Mouse (Mus musculus): ENCODE measurements at regions not wholly inside any gene's neighbourhood (a gene's known extent, or its start where the extent isn't known, plus 50 kb on each side); places are given as distances from the start of the nearest gene placed in this dataset.

DNA sequence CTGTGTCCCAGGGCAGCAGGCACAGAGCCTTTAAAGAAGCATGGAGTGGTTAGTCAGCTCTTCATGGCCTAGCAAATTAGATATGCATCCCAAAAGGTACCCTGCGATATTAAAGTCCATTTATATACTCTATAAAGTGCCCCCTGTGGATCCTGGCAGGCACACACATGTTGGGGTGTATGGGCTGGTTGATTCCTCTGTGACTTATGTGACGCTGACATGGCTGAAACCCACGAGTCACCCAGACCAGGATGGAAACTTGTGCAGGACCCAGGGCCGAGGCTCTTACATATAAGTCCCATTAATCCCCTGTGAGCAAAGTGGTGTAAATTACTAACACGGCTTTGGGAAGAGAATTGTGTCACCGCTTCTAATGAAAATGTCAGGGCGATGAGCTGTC lies 155.2 kb upstream of the Pgrmc2 start:
- ATAC-seq (ENCODE audit: insufficient number of reproducible peaks, insufficient read depth, low FRiP score, low TSS enrichment) = no peak
- no peaks in the 10 kb centered on the region for H3K9me3 ChIP-seq
- H3K27me3 ChIP-seq = 0 out of 2 replicates have a peak, but pooled peaks cover 4% of the 10 kb centered on the region
- WGBS = 78% methylated on average over 7 of the region's 7 CpGs
- H3K4me1 ChIP-seq = no peaks in the 10 kb centered on the region; the same call in 1 of the 2 replicates
- H3K9ac ChIP-seq = no peak overlapping the region
- no peaks in the 10 kb centered on the region for H3K36me3 ChIP-seq
- H3K4me2 ChIP-seq (replicated peaks) = no peak overlapping the region
- no peak overlapping the region for H3K27ac ChIP-seq
- no peak overlapping the region for H3K4me3 ChIP-seq

DNA sequence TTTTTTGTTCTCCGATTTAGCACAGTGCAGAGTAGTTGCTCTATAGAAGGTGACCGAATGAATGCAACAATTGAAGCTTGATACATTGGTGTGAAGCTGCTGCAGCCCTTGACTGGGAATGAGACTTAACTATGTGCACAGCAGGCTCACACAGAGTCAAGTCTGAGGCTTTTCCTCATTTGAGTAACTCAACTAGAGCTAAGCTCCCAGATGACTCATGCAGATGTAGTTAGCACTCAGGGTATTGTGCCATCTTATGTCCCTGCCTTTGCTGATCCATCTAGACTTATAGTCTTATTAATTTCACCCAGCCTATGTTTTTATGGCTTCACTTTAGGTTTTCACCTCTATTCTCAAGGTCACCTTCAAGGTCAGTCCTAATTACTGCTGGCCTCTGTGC lies 152.8 kb upstream of the Pgrmc2 start:
- Histone ChIP-seq H3K27ac (no peak overlapping the region), H3K27me3 (0 out of 2 replicates have a peak, but pooled peaks cover 4% of the 10 kb centered on the region), H3K4me1 (no peaks in the 10 kb centered on the region), H3K4me3 (no peak overlapping the region), H3K9me3 (no peaks in the 10 kb centered on the region), H3K9ac (no peak overlapping the region), H3K4me2 (replicated peaks) (no peak overlapping the region), H3K36me3 (no peaks in the 10 kb centered on the region)
- WGBS = 96% methylated on average over 2 of the region's 2 CpGs
- ATAC-seq (ENCODE audit: insufficient number of reproducible peaks, insufficient read depth, low FRiP score, low TSS enrichment) = no peak

DNA sequence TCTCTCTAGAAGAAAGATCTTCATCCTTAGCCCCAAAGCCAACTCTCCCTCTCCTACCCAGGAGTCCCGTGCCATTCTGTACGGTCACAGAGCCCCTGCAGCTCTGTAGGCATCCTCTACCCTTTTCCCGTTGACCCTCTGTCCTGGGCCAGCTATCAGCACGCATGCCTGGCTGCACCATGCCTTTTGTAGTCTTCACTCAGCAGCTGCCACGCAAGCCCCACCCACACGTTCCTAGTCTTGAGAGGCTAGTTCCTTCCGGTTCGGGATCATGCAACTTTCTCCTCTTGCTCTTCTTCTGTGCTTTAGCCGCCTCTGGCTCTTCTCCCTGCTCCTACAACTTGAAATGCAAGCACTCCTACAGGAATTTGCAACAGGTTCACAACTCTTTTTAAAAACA lies 152.1 kb upstream of the Pgrmc2 start:
- H3K4me3 ChIP-seq = no peak overlapping the region
- H3K4me2 ChIP-seq (replicated peaks) = no peak overlapping the region
- H3K36me3 ChIP-seq = no peaks in the 10 kb centered on the region
- H3K9ac ChIP-seq = no peak overlapping the region
- no peaks in the 10 kb centered on the region for H3K4me1 ChIP-seq
- no peaks in the 10 kb centered on the region for H3K9me3 ChIP-seq
- no peak overlapping the region for H3K27ac ChIP-seq
- no peak for ATAC-seq (ENCODE audit: insufficient number of reproducible peaks, insufficient read depth, low FRiP score, low TSS enrichment)
- WGBS = 75% methylated on average over 9 of the region's 9 CpGs
- 0 out of 2 replicates have a peak, but pooled peaks cover 4% of the 10 kb centered on the region for H3K27me3 ChIP-seq

DNA sequence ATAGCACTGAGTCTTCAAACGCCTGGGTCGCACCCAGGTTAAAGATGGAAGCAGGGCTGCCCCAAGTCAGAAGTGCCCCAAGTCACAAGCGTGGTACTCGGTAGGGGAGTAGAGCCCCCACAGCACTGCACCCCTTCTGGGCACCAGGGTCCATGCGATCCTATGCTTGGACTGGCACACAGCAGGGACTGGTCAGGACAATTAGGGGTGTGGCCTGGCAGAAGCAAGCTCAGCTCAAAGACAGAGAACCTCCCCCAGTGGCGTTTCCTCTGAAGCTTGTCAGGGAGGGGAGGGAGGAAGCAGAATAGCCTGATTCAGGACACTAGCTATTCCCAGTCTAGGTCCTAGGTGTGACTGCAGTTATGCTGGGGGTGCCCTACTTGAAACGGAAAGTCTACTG lies 151.3 kb upstream of the Pgrmc2 start:
- ATAC-seq (ENCODE audit: insufficient number of reproducible peaks, insufficient read depth, low FRiP score, low TSS enrichment) = no peak
- 70% methylated on average over 7 of the region's 7 CpGs for WGBS
- Histone ChIP-seq H3K4me3 (no peak overlapping the region), H3K27me3 (0 out of 2 replicates have a peak, but pooled peaks cover 4% of the 10 kb centered on the region), H3K4me1 (no peaks in the 10 kb centered on the region), H3K27ac (no peak overlapping the region), H3K36me3 (no peaks in the 10 kb centered on the region), H3K9me3 (no peaks in the 10 kb centered on the region), H3K4me2 (replicated peaks) (no peak overlapping the region), H3K9ac (no peak overlapping the region)

DNA sequence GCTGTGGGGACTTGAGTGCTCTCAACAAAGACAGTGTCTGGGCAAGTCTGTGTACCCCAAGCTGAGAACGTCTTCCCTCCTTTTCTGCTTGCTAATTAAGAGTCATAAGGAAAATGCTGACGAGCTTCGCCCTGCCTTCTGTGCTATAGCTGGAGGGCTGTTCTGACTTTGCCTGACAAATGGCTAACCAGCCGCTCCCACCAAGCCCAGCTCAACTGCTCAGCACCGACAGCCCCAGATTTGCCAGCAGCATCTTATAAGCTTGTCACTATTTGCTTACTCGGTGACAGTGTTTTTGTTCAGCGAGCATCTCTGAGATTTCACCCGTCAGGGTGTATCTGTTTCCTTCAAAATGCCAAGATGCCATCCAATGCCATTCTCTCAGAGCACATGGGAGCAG lies 150.6 kb upstream of the Pgrmc2 start:
- ATAC-seq (ENCODE audit: insufficient number of reproducible peaks, insufficient read depth, low FRiP score, low TSS enrichment) = no peak
- 86% methylated on average over 8 of the region's 8 CpGs for WGBS

DNA sequence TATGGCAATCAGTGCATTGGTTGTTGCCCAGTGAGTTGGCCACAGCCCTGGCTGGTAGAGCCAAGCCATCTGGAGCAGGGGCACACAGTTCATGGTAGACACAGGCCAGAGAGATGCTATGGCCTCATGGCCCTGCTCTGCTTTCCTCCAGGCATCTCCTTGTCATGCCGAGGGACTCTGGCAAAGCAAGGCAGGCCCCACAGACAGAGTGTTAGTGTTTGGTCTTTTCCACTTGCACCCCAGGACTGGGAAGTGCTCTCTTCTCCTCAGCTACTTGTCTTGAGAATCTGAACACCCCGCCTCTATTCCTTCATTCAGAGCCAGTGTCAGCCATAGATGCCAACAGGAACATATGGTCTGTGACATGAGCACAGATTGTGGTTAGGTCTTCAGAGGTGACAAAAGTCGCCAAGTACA lies 148.1 kb upstream of the Pgrmc2 start:
- Histone ChIP-seq H3K4me3 (no peak overlapping the region), H3K27ac (no peak overlapping the region), H3K9me3 (no peaks in the 10 kb centered on the region), H3K9ac (no peak overlapping the region), H3K36me3 (no peaks in the 10 kb centered on the region), H3K27me3 (no peaks in the 10 kb centered on the region), H3K4me1 (peaks cover 6% of the 10 kb centered on the region; the same call in 1 of the 2 replicates), H3K4me2 (replicated peaks) (no peak overlapping the region)
- WGBS = 90% methylated on average over 3 of the region's 3 CpGs
- ATAC-seq (ENCODE audit: insufficient number of reproducible peaks, insufficient read depth, low FRiP score, low TSS enrichment) = no peak

More for the DNA sequence above, 150.6 kb upstream of the Pgrmc2 start:
- Histone ChIP-seq H3K4me1 (peaks cover 5% of the 10 kb centered on the region; the same call in 1 of the 2 replicates), H3K36me3 (no peaks in the 10 kb centered on the region), H3K27me3 (0 out of 2 replicates have a peak, but pooled peaks cover 2% of the 10 kb centered on the region), H3K9me3 (no peaks in the 10 kb centered on the region), H3K4me2 (replicated peaks) (no peak overlapping the region), H3K4me3 (no peak overlapping the region), H3K27ac (no peak overlapping the region), H3K9ac (no peak overlapping the region)

DNA sequence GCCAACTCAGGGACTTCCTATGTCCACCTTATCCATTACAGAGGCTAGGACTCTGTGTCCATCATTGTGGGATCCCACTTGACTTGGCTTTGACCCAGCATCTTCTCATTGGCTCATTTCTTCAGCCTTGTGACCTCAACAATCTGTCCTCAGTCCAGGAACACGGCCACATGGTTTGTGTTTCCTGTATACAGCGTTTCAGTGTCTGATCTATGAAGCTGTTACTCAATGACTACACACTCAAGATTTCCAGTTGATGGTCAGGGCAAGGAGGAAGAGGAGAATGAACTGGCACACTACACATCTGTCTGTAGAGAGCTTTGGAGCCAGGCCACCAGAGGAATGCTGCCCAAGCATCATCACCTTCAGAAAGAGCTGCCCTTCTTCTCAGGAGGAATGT lies 146.6 kb upstream of the Pgrmc2 start:
- WGBS = 74% methylated on average over 2 of the region's 2 CpGs
- no peaks in the 10 kb centered on the region for H3K36me3 ChIP-seq
- peaks cover 6% of the 10 kb centered on the region; the same call in 1 of the 2 replicates for H3K4me1 ChIP-seq
- H3K9ac ChIP-seq = no peak overlapping the region
- no peaks in the 10 kb centered on the region for H3K27me3 ChIP-seq
- no peak for ATAC-seq (ENCODE audit: insufficient number of reproducible peaks, insufficient read depth, low FRiP score, low TSS enrichment)
- H3K9me3 ChIP-seq = no peaks in the 10 kb centered on the region
- no peak overlapping the region for H3K4me2 ChIP-seq (replicated peaks)
- H3K4me3 ChIP-seq = no peak overlapping the region
- no peak overlapping the region for H3K27ac ChIP-seq

DNA sequence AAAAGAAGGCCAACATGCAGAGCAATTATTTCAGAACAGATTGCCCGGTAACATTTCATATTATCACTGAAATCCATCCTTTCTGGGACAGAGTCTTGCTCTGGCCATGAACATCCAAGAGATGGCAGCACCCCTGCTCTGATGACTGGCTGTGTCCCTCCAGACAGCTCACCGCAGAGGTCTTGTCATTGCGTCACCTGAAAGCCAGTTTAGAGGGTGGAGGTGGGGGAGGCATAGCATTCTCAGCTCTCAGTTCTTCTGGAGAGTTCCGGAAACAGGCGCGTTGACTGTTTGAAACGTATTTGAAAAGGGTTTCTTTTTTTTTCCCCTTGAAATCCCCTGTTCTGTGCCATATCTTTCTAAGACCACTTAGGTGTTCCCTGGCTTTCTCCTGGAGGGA lies 145.7 kb upstream of the Pgrmc2 start:
- Histone ChIP-seq H3K9me3 (no peaks in the 10 kb centered on the region), H3K4me3 (no peak overlapping the region), H3K4me2 (replicated peaks) (no peak overlapping the region), H3K27ac (no peak overlapping the region), H3K27me3 (no peaks in the 10 kb centered on the region), H3K9ac (no peak overlapping the region), H3K36me3 (no peaks in the 10 kb centered on the region), H3K4me1 (peaks cover 6% of the 10 kb centered on the region; the same call in 1 of the 2 replicates)
- WGBS = 20% methylated on average over 7 of the region's 7 CpGs
- peak; percentile 69; the same call in 1 of the 2 replicates for ATAC-seq (ENCODE audit: insufficient number of reproducible peaks, insufficient read depth, low FRiP score, low TSS enrichment)

DNA sequence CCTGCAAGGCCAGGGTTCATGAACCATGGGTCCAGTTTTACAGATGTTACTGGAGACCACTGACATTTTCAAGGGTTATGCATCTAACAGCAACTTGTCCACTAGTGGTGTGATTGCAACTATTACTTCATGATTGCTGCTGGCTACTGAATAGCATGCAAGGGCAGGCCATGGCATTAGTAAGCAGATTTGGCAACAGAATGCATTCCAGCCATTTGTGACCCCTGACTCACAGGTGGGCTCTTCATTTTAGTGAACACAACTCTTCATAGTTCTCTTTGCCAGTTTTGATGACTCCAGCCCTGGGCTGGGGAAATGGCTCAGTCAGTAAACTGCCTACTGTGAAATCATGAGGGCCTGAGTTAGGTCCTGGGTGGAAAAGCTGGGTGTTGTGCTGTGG lies 137.9 kb upstream of the Pgrmc2 start:
- Histone ChIP-seq H3K27me3 (no peaks in the 10 kb centered on the region), H3K27ac (no peak overlapping the region), H3K4me2 (replicated peaks) (no peak overlapping the region), H3K4me3 (no peak overlapping the region), H3K36me3 (no peaks in the 10 kb centered on the region), H3K9me3 (no peaks in the 10 kb centered on the region), H3K9ac (no peak overlapping the region), H3K4me1 (no peaks in the 10 kb centered on the region)
- ATAC-seq (ENCODE audit: insufficient number of reproducible peaks, insufficient read depth, low FRiP score, low TSS enrichment) = no peak

DNA sequence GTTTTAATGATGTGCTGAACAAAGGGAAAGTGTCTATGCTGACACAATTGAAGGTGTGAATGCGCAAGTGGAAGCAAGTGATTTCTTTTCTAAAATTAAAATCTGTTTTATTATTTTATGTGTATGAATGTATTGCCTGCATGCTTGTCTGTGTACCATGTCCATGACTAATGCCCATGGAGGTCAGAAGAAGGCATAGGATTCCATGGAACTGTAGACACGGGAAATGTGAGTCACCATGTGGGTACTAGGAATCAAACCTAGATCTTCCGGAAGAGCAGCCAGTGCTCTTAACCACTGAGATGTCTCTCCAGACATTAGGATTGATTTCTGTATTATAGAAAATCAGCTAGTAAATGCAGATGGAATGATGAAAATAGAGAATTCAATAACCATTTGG lies 134.9 kb upstream of the Pgrmc2 start:
- Histone ChIP-seq H3K4me1 (no peaks in the 10 kb centered on the region), H3K27me3 (no peaks in the 10 kb centered on the region), H3K9ac (no peak overlapping the region), H3K4me3 (no peak overlapping the region), H3K9me3 (no peaks in the 10 kb centered on the region), H3K4me2 (replicated peaks) (no peak overlapping the region), H3K36me3 (no peaks in the 10 kb centered on the region), H3K27ac (no peak overlapping the region)
- WGBS = 93% methylated on average over 3 of the region's 3 CpGs
- no peak for ATAC-seq (ENCODE audit: insufficient number of reproducible peaks, insufficient read depth, low FRiP score, low TSS enrichment)

DNA sequence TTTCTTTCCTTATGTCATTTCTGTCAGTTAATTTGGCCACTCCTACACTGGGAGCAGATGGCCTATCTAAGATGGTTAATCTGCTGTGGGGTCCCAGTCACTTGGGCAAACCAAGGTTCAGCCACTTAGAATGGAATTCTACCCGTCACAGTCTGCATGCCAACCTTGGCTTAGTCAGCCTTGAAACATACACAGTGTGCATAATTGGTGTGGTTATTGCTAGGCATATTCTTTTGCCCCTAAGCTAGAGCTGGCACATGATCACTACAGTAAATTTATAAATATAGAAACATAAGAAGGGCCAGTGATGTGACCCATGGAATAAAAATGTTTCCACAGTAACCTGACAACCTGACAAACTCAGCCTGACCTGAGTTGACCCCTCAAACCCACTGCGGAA lies 130.7 kb upstream of the Pgrmc2 start:
- Histone ChIP-seq H3K4me2 (replicated peaks) (no peak overlapping the region), H3K9ac (no peak overlapping the region), H3K9me3 (no peaks in the 10 kb centered on the region), H3K36me3 (no peaks in the 10 kb centered on the region), H3K27ac (no peak overlapping the region), H3K4me3 (no peak overlapping the region), H3K27me3 (no peaks in the 10 kb centered on the region), H3K4me1 (no peaks in the 10 kb centered on the region)
- ATAC-seq (ENCODE audit: insufficient number of reproducible peaks, insufficient read depth, low FRiP score, low TSS enrichment) = no peak
- WGBS = 71% methylated on average over 2 of the region's 2 CpGs

DNA sequence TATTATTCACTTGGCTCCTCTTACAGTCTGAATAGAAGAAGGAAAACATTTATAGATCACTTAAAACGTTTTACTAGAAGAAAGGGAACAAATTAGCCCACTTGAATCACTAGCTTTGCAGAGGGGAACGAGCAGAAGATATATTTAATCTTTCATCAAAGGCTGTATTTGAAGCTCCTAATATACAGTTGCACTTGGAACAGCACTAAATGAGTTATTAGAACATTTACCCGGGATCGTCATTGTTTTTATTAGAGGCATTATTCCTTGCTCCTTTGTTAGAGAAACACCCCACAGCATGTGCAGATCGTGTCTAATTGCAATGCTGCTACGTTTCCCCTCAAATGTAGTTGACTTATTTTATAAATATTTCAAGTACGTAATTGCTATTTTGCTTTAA lies 127.5 kb upstream of the Pgrmc2 start:
- no peak for ATAC-seq (ENCODE audit: insufficient number of reproducible peaks, insufficient read depth, low FRiP score, low TSS enrichment)
- H3K9ac ChIP-seq = no peak overlapping the region
- H3K36me3 ChIP-seq = no peaks in the 10 kb centered on the region
- no peak overlapping the region for H3K4me3 ChIP-seq
- H3K9me3 ChIP-seq = no peaks in the 10 kb centered on the region
- WGBS = 71% methylated on average over 7 of the region's 7 CpGs
- H3K27me3 ChIP-seq = no peaks in the 10 kb centered on the region
- H3K4me2 ChIP-seq (replicated peaks) = no peak overlapping the region
- no peaks in the 10 kb centered on the region for H3K4me1 ChIP-seq
- no peak overlapping the region for H3K27ac ChIP-seq

DNA sequence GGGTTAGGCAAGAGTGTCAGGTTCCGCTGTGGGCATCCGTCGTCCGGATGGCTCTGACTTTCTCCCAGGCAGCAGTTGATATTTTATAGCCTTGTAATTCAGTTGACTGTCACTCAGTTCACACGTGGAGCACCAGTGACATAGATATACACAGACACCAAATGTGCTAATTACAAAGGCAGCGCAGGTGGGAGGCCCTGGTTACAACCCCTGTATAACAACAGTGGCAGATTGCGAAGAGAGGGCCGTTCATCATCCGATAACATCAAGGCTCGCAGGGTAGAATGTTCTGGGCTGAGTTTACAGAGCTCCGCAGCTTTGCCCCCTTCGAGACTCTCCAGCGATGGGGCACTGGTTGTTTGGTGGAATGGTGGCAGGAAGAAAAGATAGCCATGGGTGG lies 120.0 kb upstream of the Pgrmc2 start:
- no peak overlapping the region for H3K4me2 ChIP-seq (replicated peaks)
- no peak overlapping the region for H3K4me3 ChIP-seq
- no peak overlapping the region for H3K27ac ChIP-seq
- H3K9me3 ChIP-seq = no peaks in the 10 kb centered on the region
- H3K9ac ChIP-seq = no peak overlapping the region
- H3K4me1 ChIP-seq = no peaks in the 10 kb centered on the region
- H3K27me3 ChIP-seq = no peaks in the 10 kb centered on the region
- no peaks in the 10 kb centered on the region for H3K36me3 ChIP-seq
- WGBS = 65% methylated on average over 13 of the region's 13 CpGs
- ATAC-seq (ENCODE audit: insufficient number of reproducible peaks, insufficient read depth, low FRiP score, low TSS enrichment) = no peak
